Mouse (Mus musculus) neural tube, embryonic 13.5 days (tissue): ENCODE results near the gene Samd9l. TPM values are rescaled to one million over a fixed set of nuclear protein-coding genes. Genes with fewer than 3 reads are reported as not detected.

Source experiments
- polyA plus RNA-seq: library from polyadenylated mRNA; unstranded; fragments of >200 nt; fragmentation: Nextera tagmentation; extraction: Ambion mirVana; gene quantifications from 2 replicates; pipeline ENCODE4 v1.2.1, GENCODE M21; 2015

The Samd9l gene
- polyA plus RNA-seq, 1 experiment from 2014 or later, result 0.78 TPM

Other genes starting within 250 kb of the Samd9l start
- gene Hepacam2, start 98.7 kb upstream of the Samd9l start, polyA plus RNA-seq, result 0.40 and 0.79 TPM in 2 replicates
- gene Vps50, start 98.8 kb upstream of the Samd9l start, polyA plus RNA-seq, result 46.5 and 48.7 TPM in 2 replicates